Mouse (Mus musculus) MEL (cell line): Measurements from ENCODE around the gene Psma5. TPM values are rescaled to one million over a fixed set of nuclear protein-coding genes. Genes with fewer than 3 reads are reported as not detected.

Experiments used
- DNase-seq: peaks from one replicate; pipeline ENCODE4 v3.0.0; 2011; ENCODE audit warnings: low read depth, low spot score
- H3K27ac ChIP-seq: 2 replicates; pipeline ENCODE4 v1.5.1; 2012; ENCODE audit warnings: low read depth, mild to moderate bottlenecking, control low read depth, low read length, moderate library complexity; ENCODE audit not compliant: control insufficient read depth
- H3K27me3 ChIP-seq, 2 experiments: fragments of 150-350 bp in 1 of 2; sonication (generic) in 1 of 2; 2 replicates each; pipeline ENCODE4 v1.6.1; 2012; ENCODE audit warnings: low read length in 2 of 2, mild to moderate bottlenecking in 2 of 2, improper control_type of control experiment in 1 of 2, moderate library complexity in 1 of 2; ENCODE audit not compliant: insufficient read depth in 2 of 2, control insufficient read depth in 1 of 2
- H3K36me3 ChIP-seq, 2 experiments: 2 replicates each; pipeline ENCODE4 v1.6.1; 2012 to 2014; ENCODE audit warnings: low read length in 2 of 2, improper control_type of control experiment in 1 of 2, inconsistent platforms in 1 of 2, mild to moderate bottlenecking in 1 of 2; ENCODE audit not compliant: insufficient read depth in 2 of 2, control insufficient read depth in 1 of 2
- H3K4me1 ChIP-seq, 2 experiments: fragments of 150-350 bp in 1 of 2; sonication (generic) in 1 of 2; 2 replicates each; pipeline ENCODE4 v1.6.1; 2012; ENCODE audit warnings: low read length in 2 of 2, improper control_type of control experiment in 1 of 2, mild to moderate bottlenecking in 1 of 2; ENCODE audit not compliant: insufficient read depth in 2 of 2, control insufficient read depth in 1 of 2
- H3K4me3 ChIP-seq, 2 experiments: fragments of 150-350 bp in 1 of 2; sonication (generic) in 1 of 2; 2 replicates each; pipeline ENCODE4 v1.5.1; 2012; ENCODE audit warnings: low read depth in 2 of 2, low read length in 2 of 2, mild to moderate bottlenecking in 2 of 2, moderate library complexity in 2 of 2, control low read depth in 1 of 2, improper control_type of control experiment in 1 of 2; ENCODE audit not compliant: control insufficient read depth in 1 of 2, insufficient read depth in 1 of 2
- H3K79me2 ChIP-seq: 2 replicates; pipeline ENCODE4 v1.6.1; 2012; ENCODE audit warnings: mild to moderate bottlenecking, low read length, moderate library complexity; ENCODE audit not compliant: control insufficient read depth, poor library complexity, insufficient read depth
- H3K9ac ChIP-seq: 2 replicates; pipeline ENCODE4 v1.6.1; 2012; ENCODE audit warnings: low read depth, mild to moderate bottlenecking, control low read depth, low read length, moderate library complexity; ENCODE audit not compliant: control insufficient read depth, poor library complexity, severe bottlenecking
- H3K9me3 ChIP-seq: fragments of 150-350 bp; sonication (generic); replicated peaks from 2 replicates; pipeline ENCODE4 v1.6.1; 2012; ENCODE audit warnings: mild to moderate bottlenecking, low read length, improper control_type of control experiment, moderate library complexity; ENCODE audit not compliant: insufficient read depth
- CTCF ChIP-seq, 3 experiments: IDR thresholded peaks in 2 of 3; conservative IDR thresholded peaks in 1 of 3; 2 replicates each; pipeline ENCODE4 v1.5.1; 2011 to 2012; ENCODE audit warnings: low read length in 3 of 3, low read depth in 2 of 3, mild to moderate bottlenecking in 2 of 3, improper control_type of control experiment in 1 of 3, inconsistent platforms in 1 of 3, mixed read lengths in 1 of 3, moderate library complexity in 1 of 3; ENCODE audit not compliant: control insufficient read depth in 1 of 3, insufficient read depth in 1 of 3, poor library complexity in 1 of 3, severe bottlenecking in 1 of 3
- ELF1 ChIP-seq: IDR thresholded peaks from 2 replicates; pipeline ENCODE4 v1.6.1; 2014; ENCODE audit warnings: low read depth, mild to moderate bottlenecking, inconsistent platforms, low read length, improper control_type of control experiment, moderate library complexity
- ETS1 ChIP-seq: IDR thresholded peaks from 2 replicates; pipeline ENCODE4 v1.6.1; 2012; ENCODE audit warnings: low read depth, mild to moderate bottlenecking, inconsistent platforms, low read length, improper control_type of control experiment, moderate library complexity
- JUND ChIP-seq: IDR thresholded peaks from 2 replicates; pipeline ENCODE4 v1.6.1; 2011; ENCODE audit warnings: low read depth, mild to moderate bottlenecking, improper control_type of control experiment, low read length
- MAX ChIP-seq: IDR thresholded peaks from 2 replicates; pipeline ENCODE4 v1.6.1; 2011; ENCODE audit warnings: low read length, improper control_type of control experiment
- MAZ ChIP-seq: IDR thresholded peaks from 2 replicates; pipeline ENCODE4 v1.6.1; 2012; ENCODE audit warnings: low read depth, mild to moderate bottlenecking, inconsistent platforms, low read length, improper control_type of control experiment
- MEF2A ChIP-seq: IDR thresholded peaks from 2 replicates; pipeline ENCODE4 v1.6.1; 2014; ENCODE audit warnings: low read depth, mild to moderate bottlenecking, inconsistent platforms, low read length, improper control_type of control experiment; ENCODE audit not compliant: poor library complexity, insufficient replicate concordance, severe bottlenecking; ENCODE audit errors: extremely low read depth
- POLR2A ChIP-seq, 2 experiments: IDR thresholded peaks; 2 replicates each; pipeline ENCODE4 v1.6.1; 2011 to 2012; ENCODE audit warnings: low read length in 2 of 2, mild to moderate bottlenecking in 2 of 2, control low read depth in 1 of 2, improper control_type of control experiment in 1 of 2, low read depth in 1 of 2, moderate library complexity in 1 of 2; ENCODE audit not compliant: control insufficient read depth in 1 of 2, insufficient read depth in 1 of 2, poor library complexity in 1 of 2
- POLR2AphosphoS5 ChIP-seq: IDR thresholded peaks from 2 replicates; pipeline ENCODE4 v1.6.1; 2012; ENCODE audit warnings: low read depth, borderline replicate concordance, mild to moderate bottlenecking, inconsistent platforms, low read length, moderate library complexity, mixed read lengths
- RCOR1 ChIP-seq: IDR thresholded peaks from 2 replicates; pipeline ENCODE4 v1.6.1; 2012; ENCODE audit warnings: low read depth, mild to moderate bottlenecking, inconsistent platforms, low read length, improper control_type of control experiment
- TAL1 ChIP-seq: IDR thresholded peaks from 2 replicates; pipeline ENCODE4 v1.6.1; 2012; ENCODE audit warnings: mild to moderate bottlenecking, inconsistent platforms, low read length, moderate library complexity, mixed read lengths
- UBTF ChIP-seq: IDR thresholded peaks from 2 replicates; pipeline ENCODE4 v1.6.1; 2012; ENCODE audit warnings: low read depth, mild to moderate bottlenecking, inconsistent platforms, low read length, improper control_type of control experiment, moderate library complexity, borderline replicate concordance; ENCODE audit not compliant: insufficient read depth
- USF1 ChIP-seq: IDR thresholded peaks from 2 replicates; pipeline ENCODE4 v1.6.1; 2014; ENCODE audit warnings: low read depth, mild to moderate bottlenecking, inconsistent platforms, low read length, improper control_type of control experiment, moderate library complexity
- ZC3H11A ChIP-seq: IDR thresholded peaks from 2 replicates; pipeline ENCODE4 v1.6.1; 2012; ENCODE audit warnings: low read depth, mild to moderate bottlenecking, inconsistent platforms, low read length, improper control_type of control experiment
- ZKSCAN1 ChIP-seq: IDR thresholded peaks from 2 replicates; pipeline ENCODE4 v1.6.1; 2012; ENCODE audit warnings: low read depth, mild to moderate bottlenecking, inconsistent platforms, low read length, improper control_type of control experiment, moderate library complexity
- ZNF384 ChIP-seq: IDR thresholded peaks from 2 replicates; pipeline ENCODE4 v1.6.1; 2012; ENCODE audit warnings: low read depth, mild to moderate bottlenecking, inconsistent platforms, low read length, improper control_type of control experiment
- polyA plus RNA-seq, 2 experiments: library from polyadenylated mRNA; stranded (reverse) in 1 of 2; unstranded in 1 of 2; fragments of >175 nt in 1 of 2; fragments of >200 nt in 1 of 2; gene quantifications; 2 replicates each; pipeline versions ENCODE4 v1.2.1 to v1.2.4; 2012; ENCODE audit warnings: low replicate concordance in 2 of 2, low read depth in 1 of 2; ENCODE audit not compliant: insufficient read length in 2 of 2, insufficient read depth in 1 of 2, missing spikeins in 1 of 2
- total RNA-seq: library from RNA; depleted of rRNA; stranded (reverse); fragments of 300-350 nt; gene quantifications from 2 replicates; pipeline ENCODE4 v1.2.3, GENCODE M21; 2012

Gene Psma5
- total and polyA plus RNA-seq, 3 experiments: 353 to 429 TPM; not detected in 1

DNA sequence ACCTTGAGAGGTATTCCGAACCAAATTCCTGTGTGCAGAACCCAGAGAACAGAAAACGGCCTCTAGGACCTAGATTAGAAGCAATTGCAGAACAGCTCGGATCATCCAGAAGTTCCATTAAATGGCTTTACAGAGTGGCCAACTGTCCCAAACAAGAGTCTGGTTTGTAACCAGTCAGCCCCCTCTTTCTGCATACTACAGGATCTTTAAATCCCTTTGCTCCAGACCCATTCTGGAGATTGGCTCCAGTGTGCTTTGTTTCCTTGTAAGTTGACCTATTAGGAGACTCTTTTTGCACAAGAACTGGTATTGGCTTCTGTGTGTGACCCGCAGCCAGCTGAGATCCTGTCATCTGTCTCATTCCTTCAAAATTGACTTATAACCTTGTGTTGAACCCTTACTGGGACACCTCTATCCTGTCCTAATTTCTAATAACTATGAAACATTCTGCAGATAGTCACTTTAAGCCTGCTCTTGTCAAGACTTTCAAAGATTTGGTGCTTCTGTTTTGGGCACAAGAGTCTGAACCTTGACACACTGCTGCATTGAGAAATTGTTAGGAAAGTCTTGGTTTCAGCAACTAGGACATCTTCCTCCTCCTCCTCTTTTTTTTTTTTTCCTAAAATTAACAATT is 28.5 kb downstream of the Psma5 start:
- TF ChIP-seq ZKSCAN1: no peak
- no peak for TF ChIP-seq MAZ
- no peak for TF ChIP-seq ELF1
- TF ChIP-seq ZC3H11A: no peak
- TF ChIP-seq CTCF (IDR thresholded peaks at IDR 0.05 in 2 of 3, conservative IDR thresholded peaks at IDR 0.05 in 1 of 3; ENCODE audit: control insufficient read depth in 1 of 3, insufficient read depth in 1 of 3, low read depth in 2 of 3, low read length in 3 of 3, poor library complexity in 1 of 3, severe bottlenecking in 1 of 3): no peak
- no peak for TF ChIP-seq JUND
- TF ChIP-seq MAX: no peak
- no peak for TF ChIP-seq UBTF
- TF ChIP-seq TAL1: no peak
- TF ChIP-seq POLR2A (IDR thresholded peaks at IDR 0.05; ENCODE audit: control insufficient read depth in 1 of 2, insufficient read depth in 1 of 2, low read depth in 1 of 2, low read length in 2 of 2, poor library complexity in 1 of 2): no peak
- no peak for TF ChIP-seq POLR2AphosphoS5
- TF ChIP-seq USF1: no peak
- TF ChIP-seq RCOR1: no peak
- TF ChIP-seq MEF2A: no peak
- H3K4me1 ChIP-seq: peaks cover 0 to 4% of the 10 kb centered on the region in 2 experiments; a peak in 1 of 4 replicates

DNA sequence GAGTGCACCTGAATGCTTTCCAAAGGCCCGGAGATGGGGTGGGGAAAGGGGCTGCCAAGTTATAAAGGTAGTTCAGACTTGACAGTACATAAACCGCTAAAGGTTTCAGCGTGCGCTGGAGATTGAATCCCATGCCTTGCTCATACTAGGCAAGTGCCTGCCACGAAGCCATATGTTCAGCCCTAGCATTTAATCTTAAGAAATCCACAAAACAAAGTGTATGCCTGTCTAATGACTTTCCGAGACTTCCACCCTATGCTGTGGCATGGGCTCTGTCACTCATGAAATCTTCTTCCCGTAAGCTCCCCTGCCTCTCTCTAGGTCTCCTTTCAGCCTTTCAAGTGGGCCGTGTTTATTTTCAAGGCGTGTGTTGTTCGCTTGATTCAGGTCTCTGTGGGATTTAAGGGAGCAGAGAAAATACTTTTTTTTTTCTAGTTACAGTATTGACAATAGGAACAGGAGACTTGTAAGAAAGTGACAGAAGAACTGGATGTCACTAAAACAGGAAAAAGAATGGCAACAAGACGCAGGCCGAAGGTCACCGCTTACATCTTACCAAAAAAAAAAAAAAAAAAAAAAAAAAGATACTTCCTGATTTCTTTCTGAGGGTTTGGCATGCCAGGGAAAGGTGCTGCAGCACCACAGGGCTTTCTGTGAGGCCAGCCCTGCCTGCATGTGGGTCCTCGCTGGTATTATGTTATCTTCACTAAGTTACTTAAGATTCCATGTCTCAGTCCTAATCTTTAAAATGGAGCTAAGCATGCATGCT is 30.1 kb downstream of the Psma5 start:
- Histone ChIP-seq H3K4me3 (no peak overlapping the region), H3K27ac (no peak overlapping the region), H3K9ac (no peak overlapping the region), H3K36me3 (peaks cover 0 to 3% of the 10 kb centered on the region in 2 experiments; a peak in 1 of 4 replicates), H3K4me1 (peaks cover 0 to 4% of the 10 kb centered on the region in 2 experiments; a peak in 1 of 4 replicates), H3K79me2 (peaks cover 1% of the 10 kb centered on the region; the same call in 1 of the 2 replicates), H3K9me3 (no peaks in the 10 kb centered on the region), H3K27me3 (no peaks in the 10 kb centered on the region)
- DNase-seq: no peak
- TF ChIP-seq ETS1: no peak
- peak; percentile 94 for TF ChIP-seq ZNF384

More for the DNA sequence above, 28.5 kb downstream of the Psma5 start:
- Histone ChIP-seq H3K27me3 (no peaks in the 10 kb centered on the region), H3K4me3 (peak overlapping the region in 1 of 2 experiments; percentile 7; a peak in 2 of 4 replicates), H3K36me3 (peaks cover 0 to 3% of the 10 kb centered on the region in 2 experiments; a peak in 1 of 4 replicates), H3K9ac (peak overlapping the region; percentile 26; the same call in 1 of the 2 replicates), H3K79me2 (peaks cover 1% of the 10 kb centered on the region; the same call in 1 of the 2 replicates), H3K27ac (no peak overlapping the region), H3K9me3 (no peaks in the 10 kb centered on the region)
- DNase-seq: no peak
